Mouse (Mus musculus) right cerebral cortex, adult 2 months (tissue): ENCODE results near the gene Ankra2.

ENCODE experiments used
- DNase-seq, 2 experiments: peaks; one replicate each; pipeline ENCODE4 v3.0.0; 2021 to 2022; ENCODE audit warnings: low spot score in 2 of 2

Gene Ankra2

GRCm38 (mm10) chr13:98262636-98263457, at the start of gene Ankra2, which contains the start of gene Utp15:
TSS of gene Ankra2 (plus strand) at chr13:98263074.
TSS of gene Utp15 (minus strand) at chr13:98263041.
- DNase-seq, result peak; percentile 98 to 99

DNA sequence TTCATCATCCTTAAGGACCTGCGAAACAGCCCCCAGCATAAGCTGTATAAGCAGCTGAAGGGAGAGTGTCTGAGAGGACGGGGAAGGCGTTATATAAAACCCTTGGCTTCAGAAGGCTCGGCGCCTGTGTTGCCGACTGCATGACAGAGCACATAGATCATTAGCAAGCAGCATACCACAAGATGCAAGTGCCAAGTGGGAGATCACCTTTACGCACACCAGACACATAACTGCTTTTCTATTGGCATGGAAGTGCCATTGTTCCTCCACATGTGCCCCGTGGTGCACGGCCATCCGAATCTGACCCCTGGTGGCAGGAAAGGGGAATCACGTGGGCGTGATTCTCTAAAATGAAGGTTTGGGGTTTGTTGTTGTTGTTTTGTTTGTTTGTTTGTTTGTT, 40.0 kb upstream of the Ankra2 start:
- peak in 1 of 2 experiments; percentile 22 for DNase-seq

GRCm38 (mm10) chr13:98226225-98226624, 36.6 kb upstream of the Ankra2 start:
- DNase-seq, result no peak

DNA sequence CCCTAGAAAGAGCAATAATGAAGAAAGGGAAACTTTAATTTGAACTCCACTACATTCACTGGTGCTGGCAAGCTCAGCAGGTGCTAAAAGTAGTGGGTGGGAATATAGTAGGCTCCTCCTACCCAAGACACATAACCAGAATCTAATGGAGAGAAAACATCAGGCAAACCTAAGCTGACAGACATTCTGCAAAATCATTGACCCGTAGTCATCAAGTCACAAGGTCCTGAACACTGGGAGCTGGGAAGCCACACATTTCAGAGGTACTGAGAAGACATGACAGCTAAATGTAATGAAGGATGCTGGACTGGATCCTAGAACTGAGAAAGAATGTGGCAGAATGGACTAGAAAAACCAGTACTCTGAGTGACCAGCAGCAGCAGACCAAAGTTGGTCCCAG, 32.4 kb upstream of the Ankra2 start:
- DNase-seq, result no peak

DNA sequence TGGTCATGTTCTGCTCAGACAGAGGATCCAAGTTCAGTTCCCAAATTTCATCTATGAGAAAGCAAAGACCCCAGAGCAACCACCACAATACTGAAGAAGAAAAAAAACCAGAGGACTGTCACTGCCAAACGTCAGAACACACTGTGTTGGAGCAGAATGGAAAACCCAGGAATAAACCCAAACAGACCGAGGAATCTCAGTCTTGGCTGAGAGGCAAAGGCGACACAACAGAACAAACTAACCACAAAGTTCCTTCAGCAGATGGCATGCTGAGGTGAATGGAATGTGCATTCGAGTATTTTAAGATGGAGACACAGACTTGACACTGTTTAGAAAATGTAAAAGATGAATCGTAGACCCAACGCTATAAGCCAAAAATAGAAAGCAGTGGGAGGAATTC, 27.4 kb upstream of the Ankra2 start:
- no peak for DNase-seq

GRCm38 (mm10) chr13:98239978-98240641, 22.8 kb upstream of the Ankra2 start:
- peak; percentile 91 for DNase-seq

GRCm38 (mm10) chr13:98241531-98242282, 21.2 kb upstream of the Ankra2 start:
- no peak for DNase-seq

GRCm38 (mm10) chr13:98244571-98245350, 18.1 kb upstream of the Ankra2 start:
- no peak for DNase-seq

GRCm38 (mm10) chr13:98245386-98245785, 17.5 kb upstream of the Ankra2 start:
- DNase-seq, result no peak

DNA sequence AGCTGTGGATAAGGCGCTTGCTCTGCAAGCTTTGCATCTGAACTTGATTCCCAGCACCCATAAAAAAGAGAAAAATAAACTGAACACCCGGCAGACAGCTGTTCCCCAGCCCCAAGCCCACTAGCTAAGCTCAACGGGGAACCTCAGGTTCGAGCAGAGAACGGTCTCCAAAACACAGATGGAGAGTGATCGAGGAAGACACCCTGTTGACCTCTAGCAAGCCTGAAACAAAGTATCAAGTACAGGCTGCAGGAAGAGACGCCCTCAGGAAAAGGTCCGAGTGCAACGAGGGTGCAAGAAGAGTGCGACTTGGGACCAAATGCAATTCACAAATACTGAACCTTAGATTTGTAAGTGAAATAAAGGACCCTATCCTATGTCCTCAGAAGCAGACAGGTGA, 13.3 kb upstream of the Ankra2 start:
- no peak for DNase-seq

- peak; percentile 73 to 76 for DNase-seq
Observed at GRCm38 (mm10) chr13:98254921-98255320, 8.0 kb upstream of the Ankra2 start.

- DNase-seq, result no peak
Observed at GRCm38 (mm10) chr13:98263458-98263987, 649 bp downstream of the Ankra2 start.

GRCm38 (mm10) chr13:98264111-98264510, 1.2 kb downstream of the Ankra2 start:
- no peak for DNase-seq

GRCm38 (mm10) chr13:98274023-98274422, 11.1 kb downstream of the Ankra2 start:
- no peak for DNase-seq

DNA sequence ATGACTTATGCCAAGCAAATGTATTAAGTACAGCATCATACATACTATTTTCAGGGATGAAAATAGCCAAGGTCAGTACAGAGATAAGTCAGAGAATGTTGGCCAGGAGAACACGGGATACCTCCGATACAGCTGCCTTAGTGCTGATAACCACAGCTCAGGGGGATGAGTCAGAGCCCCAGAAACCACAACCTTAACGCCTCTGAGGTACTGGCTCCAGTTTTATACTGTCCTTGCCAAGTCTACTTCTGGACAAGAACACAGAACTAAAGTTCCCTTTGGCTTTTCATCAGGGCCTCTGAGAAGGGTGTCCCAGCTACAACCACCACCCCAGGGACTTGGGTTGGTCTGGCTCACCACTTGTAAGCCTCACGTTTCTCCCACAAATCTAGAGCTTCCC, 12.8 kb downstream of the Ankra2 start:
- DNase-seq, result no peak

DNA sequence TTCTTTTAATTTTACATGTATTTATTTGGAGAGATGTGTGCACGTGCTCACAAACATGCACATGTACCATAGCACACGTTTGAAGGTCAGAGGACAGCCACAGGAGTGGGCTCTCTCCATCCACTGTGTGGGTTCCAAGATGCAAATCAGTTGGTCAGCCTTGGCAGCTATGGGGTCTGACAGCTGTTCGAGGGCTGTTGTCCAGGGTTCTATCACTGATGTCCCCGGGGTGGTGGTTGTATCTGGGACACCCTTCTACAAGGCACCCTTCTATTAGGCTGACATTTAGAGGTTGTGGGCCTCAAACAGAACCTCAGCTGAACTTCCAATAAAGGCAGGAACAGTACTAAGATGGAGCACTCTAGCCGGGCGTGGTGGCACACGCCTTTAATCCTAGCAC, 13.4 kb downstream of the Ankra2 start:
- DNase-seq, result no peak

- no peak for DNase-seq
Observed at GRCm38 (mm10) chr13:98277501-98277900, 14.6 kb downstream of the Ankra2 start.

DNA sequence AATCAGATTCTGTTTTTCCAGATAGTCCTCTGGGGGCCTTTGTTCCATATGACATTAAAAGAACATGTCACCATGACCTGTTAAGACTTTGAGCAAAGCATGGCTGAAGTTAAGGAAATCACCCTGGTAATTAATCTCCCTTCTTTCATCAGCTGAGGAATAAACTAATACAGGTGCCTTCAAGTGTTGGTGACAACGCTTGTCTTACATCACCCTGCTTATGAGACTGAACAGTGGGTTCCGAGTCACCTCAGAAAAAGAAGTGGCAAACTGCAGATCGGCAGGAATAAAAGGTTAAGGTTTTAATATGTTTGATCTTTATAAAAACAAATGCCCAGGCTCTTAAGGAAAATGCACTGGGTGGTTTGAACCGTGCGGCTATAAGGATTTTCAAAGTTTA, 16.8 kb downstream of the Ankra2 start, which contains the start of gene Gm21976:
Gene Gm21976, plus strand, starts transcription at position 202 of the 400 bp plus-strand sequence.
- DNase-seq, result no peak

- DNase-seq, result no peak
Observed at GRCm38 (mm10) chr13:98280990-98281650, 18.2 kb downstream of the Ankra2 start.

DNA sequence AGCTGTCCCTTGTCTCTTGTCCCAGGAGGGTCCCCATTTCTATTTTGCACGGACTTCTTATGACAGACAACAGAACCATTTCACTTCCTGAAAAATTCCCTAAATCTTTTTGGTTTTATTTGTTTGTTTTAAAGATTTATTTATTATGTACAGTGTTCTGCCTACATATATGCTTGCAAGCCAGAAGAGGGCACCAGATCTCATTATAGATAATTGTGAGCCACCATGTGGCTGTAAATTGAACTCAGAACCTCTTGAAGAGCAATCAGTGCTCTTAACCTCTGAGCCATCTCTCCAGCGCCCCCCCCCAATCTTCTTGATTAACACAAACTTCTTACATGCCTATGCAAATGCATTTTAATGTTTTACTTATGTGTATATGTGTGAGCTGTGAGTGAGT, 27.8 kb downstream of the Ankra2 start:
- DNase-seq, result no peak

- no peak for DNase-seq
Observed at GRCm38 (mm10) chr13:98291712-98292111, 28.8 kb downstream of the Ankra2 start.
